Mouse (Mus musculus) liver, adult (tissue): ENCODE measurements around the gene Lsamp.

Source experiments
- GATA4 ChIP-seq: IDR thresholded peaks from 2 replicates; pipeline ENCODE4 v1.6.1; 2014; ENCODE audit warnings: mild to moderate bottlenecking, low read length; ENCODE audit not compliant: insufficient replicate concordance

The Lsamp gene

GRCm38 (mm10) chr16:41935701-41936100 is 1951.5 kb downstream of the Lsamp start:
- no peak for TF ChIP-seq GATA4

GRCm38 (mm10) chr16:41936908-41937595 is 1952.9 kb downstream of the Lsamp start:
- no peak for TF ChIP-seq GATA4

GRCm38 (mm10) chr16:41937596-41937990 is 1953.4 kb downstream of the Lsamp start:
- TF ChIP-seq GATA4, result no peak

GRCm38 (mm10) chr16:41938258-41938657 is 1954.1 kb downstream of the Lsamp start:
- TF ChIP-seq GATA4, result no peak

- no peak for TF ChIP-seq GATA4
These were observed 1957.6 kb downstream of the Lsamp start for GRCm38 (mm10) chr16:41941591-41942315.

- TF ChIP-seq GATA4, result no peak
These were observed 1973.7 kb downstream of the Lsamp start for GRCm38 (mm10) chr16:41957811-41958210.

GRCm38 (mm10) chr16:41965636-41966035 is 1981.5 kb downstream of the Lsamp start:
- no peak for TF ChIP-seq GATA4

- no peak for TF ChIP-seq GATA4
These were observed 1985.1 kb downstream of the Lsamp start for GRCm38 (mm10) chr16:41969215-41969614.

GRCm38 (mm10) chr16:41974866-41975719 is 1990.9 kb downstream of the Lsamp start:
- no peak for TF ChIP-seq GATA4

- TF ChIP-seq GATA4, result no peak
These were observed 1992.7 kb downstream of the Lsamp start for GRCm38 (mm10) chr16:41976897-41977296.

GRCm38 (mm10) chr16:41996956-41997355 is 2012.8 kb downstream of the Lsamp start:
- no peak for TF ChIP-seq GATA4

- no peak for TF ChIP-seq GATA4
These were observed 2018.8 kb downstream of the Lsamp start for GRCm38 (mm10) chr16:42002925-42003324.

GRCm38 (mm10) chr16:42004166-42004565 is 2020.0 kb downstream of the Lsamp start:
- no peak for TF ChIP-seq GATA4

- TF ChIP-seq GATA4, result no peak
These were observed 2030.8 kb downstream of the Lsamp start for GRCm38 (mm10) chr16:42014937-42015336.

- no peak for TF ChIP-seq GATA4
These were observed 2031.3 kb downstream of the Lsamp start for GRCm38 (mm10) chr16:42015443-42015842.
